Mouse (Mus musculus): ENCODE measurements at regions not wholly inside any gene's neighbourhood (a gene's known extent, or its start where the extent isn't known, plus 50 kb on each side); places are given as distances from the start of the nearest gene placed in this dataset.

GRCm38 (mm10) chr12:56275556-56276242 is 70.0 kb downstream of the Mbip start:
- in situ Hi-C loops (cut with MboI; ENCODE audit: low pct_unique_long_range_greater_than_20kb in 1 of 2, low sequenced_read_pairs in 2 of 2, unreplicated experiment in 1 of 2): no loop called here

- in situ Hi-C loops (cut with MboI; ENCODE audit: low pct_unique_long_range_greater_than_20kb in 1 of 2, low sequenced_read_pairs in 2 of 2, unreplicated experiment in 1 of 2): no loop called here
These were observed 80.6 kb downstream of the Mbip start for GRCm38 (mm10) chr12:56265049-56265448.

DNA sequence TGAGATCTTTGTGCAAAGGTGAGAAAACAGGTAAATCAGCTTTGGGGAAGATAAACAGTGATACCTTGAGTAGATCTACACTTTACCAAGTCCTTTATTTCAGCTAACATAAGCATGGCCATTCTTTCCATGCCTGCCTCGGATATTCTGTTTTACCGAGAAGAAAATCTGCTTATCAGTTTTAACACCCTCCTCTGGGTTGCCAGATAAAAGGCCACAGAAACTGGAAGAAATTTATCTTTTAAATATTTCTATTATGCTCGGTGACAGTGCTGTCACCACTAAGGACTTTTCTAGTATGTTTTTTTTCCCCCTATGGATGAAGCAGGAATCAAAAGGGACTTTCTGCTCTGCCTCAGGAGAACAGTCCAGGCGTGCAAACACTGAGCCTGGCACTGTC is 84.2 kb downstream of the Mbip start:
- in situ Hi-C loops (cut with MboI; ENCODE audit: low pct_unique_long_range_greater_than_20kb in 1 of 2, low sequenced_read_pairs in 2 of 2, unreplicated experiment in 1 of 2): no loop called here

DNA sequence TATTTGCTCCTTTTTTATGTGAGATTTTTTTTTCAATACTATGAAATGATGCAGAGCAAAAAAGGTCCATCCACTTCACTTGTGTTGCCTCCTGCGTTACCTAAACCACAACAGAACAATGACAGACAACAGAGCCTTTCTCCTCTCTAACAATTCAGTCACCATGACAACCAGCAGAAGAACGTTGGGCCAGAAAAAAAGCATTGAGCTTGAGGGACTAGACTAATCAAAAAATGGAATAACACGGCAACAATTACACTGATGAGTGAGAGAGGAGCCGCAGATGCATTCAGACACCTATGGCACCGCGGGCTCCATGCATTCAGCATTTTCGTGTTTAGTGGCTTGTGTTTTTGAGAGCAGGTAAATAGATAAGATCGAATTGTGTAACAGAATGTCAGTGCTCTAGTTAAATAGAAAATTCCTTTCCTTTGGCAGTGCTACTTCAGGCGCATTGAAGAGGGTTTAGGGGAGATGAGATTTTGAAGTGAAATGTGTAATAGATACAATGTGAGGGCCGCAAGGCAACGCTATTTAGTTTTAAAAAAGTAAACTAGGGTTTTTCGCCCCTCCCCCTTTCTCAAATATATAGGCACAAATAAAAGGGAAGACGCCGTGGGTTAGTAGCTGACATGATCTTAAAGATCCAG is 87.2 kb downstream of the Mbip start:
- in situ Hi-C loops (cut with MboI; ENCODE audit: low pct_unique_long_range_greater_than_20kb in 1 of 2, low sequenced_read_pairs in 2 of 2, unreplicated experiment in 1 of 2): no loop called here

DNA sequence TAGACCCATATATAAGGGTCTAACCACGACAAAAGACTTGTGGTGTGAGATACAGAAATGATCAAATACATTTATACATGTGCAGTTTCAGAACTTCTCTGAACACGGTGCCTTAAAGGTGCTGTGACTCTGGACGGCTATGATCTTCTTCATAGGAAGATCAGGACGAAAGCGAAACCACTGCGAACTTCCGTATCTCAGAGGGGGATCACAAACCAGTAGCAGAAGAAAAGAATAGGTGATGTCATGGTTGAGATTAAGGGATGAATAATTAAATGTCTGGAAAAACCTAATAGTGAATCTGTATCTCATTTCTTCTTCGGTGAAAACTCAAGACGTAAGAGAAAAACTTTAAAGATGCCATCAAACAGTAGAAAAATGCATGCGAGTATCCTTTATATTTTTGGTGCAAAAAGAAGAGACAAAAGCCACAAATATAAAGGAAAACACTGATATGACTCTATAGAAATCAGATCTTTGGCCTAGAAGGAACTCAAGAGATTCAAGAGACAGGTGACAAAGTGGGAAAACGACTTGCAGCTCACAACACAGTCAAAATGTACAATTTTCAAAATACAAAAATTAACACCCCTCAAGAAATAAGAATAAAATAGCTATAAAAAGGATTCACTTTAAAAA is 89.3 kb downstream of the Mbip start:
- in situ Hi-C loops (cut with MboI; ENCODE audit: low pct_unique_long_range_greater_than_20kb in 1 of 2, low sequenced_read_pairs in 2 of 2, unreplicated experiment in 1 of 2): no loop called here

- in situ Hi-C loops (cut with MboI; ENCODE audit: low pct_unique_long_range_greater_than_20kb in 1 of 2, low sequenced_read_pairs in 2 of 2, unreplicated experiment in 1 of 2): no loop called here
These were observed 92.9 kb downstream of the Mbip start for GRCm38 (mm10) chr12:56252612-56253444.

DNA sequence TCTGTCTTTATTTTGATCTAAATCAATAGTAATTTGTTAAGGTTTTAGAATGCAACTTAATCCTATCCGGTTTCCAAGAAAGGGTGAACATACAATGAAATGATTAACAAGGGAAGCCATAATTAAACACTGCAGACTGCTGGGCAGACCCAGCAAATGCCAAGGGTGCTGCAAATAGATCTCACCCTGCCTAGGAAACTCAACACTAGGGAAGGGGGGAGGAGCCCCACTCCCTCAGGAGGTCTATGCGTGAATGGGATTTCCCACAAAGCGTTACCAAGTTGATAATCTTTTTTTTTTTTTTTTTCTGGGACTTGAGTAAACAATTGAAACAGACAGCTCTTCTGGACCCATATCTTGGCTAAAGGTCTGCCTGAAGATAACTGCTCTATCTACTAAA is 95.4 kb downstream of the Mbip start:
- in situ Hi-C loops (cut with MboI; ENCODE audit: low pct_unique_long_range_greater_than_20kb in 1 of 2, low sequenced_read_pairs in 2 of 2, unreplicated experiment in 1 of 2): no loop called here

DNA sequence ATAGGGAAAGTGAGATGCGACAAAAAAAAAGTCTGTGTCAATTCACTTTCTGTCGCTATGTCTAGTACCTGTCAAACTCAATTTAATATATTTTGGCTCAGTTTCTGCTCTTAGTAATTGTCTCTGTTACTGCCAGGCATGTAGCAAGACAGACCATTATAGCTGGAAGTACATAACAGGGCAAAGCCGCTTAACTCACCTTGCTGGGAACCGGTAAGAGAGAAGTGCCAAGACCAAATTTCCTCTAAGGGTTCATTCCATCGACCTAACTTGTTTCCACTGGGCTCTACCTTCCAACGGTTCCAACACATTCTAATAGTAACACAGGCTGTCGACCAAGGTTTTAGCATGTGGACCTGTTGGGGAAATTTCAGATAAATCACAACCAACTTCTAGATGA is 99.3 kb downstream of the Mbip start:
- in situ Hi-C loops (cut with MboI; ENCODE audit: low pct_unique_long_range_greater_than_20kb in 1 of 2, low sequenced_read_pairs in 2 of 2, unreplicated experiment in 1 of 2): loop anchor here in 1 of 2 experiments (10.0 to 25.0 kb wide), 2 partner anchors 158 to 391 kb away; no protein-coding TSS in a partner anchor

GRCm38 (mm10) chr12:56242803-56243202 is 102.9 kb downstream of the Mbip start:
- in situ Hi-C loops (cut with MboI; ENCODE audit: low pct_unique_long_range_greater_than_20kb in 1 of 2, low sequenced_read_pairs in 2 of 2, unreplicated experiment in 1 of 2): loop anchor here in 1 of 2 experiments (10.0 to 25.0 kb wide), 2 partner anchors 162 to 394 kb away; no protein-coding TSS in a partner anchor

DNA sequence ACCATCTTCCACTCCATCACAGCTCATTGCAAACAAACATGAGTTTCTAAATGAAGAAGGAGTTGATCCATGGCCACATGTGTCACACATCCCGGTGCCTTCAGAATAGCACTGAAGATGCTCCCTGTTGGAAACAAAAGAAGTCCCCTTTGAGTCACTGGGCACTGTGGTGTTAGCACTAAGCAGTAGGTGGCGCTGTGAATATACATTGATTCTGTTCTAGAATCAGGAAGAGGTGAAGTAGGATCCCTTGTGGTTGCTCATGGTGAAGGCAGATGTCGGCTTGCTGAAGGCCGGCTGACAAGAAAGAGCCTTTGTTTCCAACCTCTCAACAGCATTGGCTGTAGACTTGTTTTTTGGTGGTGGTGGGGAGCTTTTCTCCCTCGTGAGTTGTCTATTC is 104.0 kb downstream of the Mbip start:
- in situ Hi-C loops (cut with MboI; ENCODE audit: low pct_unique_long_range_greater_than_20kb in 1 of 2, low sequenced_read_pairs in 2 of 2, unreplicated experiment in 1 of 2): loop anchor here in 1 of 2 experiments (10.0 to 25.0 kb wide), 2 partner anchors 163 to 396 kb away; no protein-coding TSS in a partner anchor

DNA sequence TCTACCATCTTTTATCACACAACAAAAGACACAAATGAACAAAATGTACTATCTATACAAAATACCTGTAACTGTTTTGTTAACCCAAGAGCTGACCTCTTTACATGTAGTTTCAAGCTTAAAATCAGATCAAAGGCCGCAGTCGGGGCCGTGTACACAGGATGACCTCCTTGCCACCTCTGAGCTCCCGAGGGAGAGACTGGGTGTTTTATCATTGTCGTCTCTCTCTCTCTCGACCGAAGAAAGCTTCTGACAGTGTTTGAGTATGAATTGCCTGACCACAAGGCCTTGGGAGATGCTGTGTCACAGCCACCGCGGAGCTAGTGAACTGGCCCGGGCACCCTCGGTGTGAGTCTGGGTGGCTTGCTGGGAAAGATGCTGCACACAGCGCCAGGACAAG is 105.5 kb downstream of the Mbip start:
- in situ Hi-C loops (cut with MboI; ENCODE audit: low pct_unique_long_range_greater_than_20kb in 1 of 2, low sequenced_read_pairs in 2 of 2, unreplicated experiment in 1 of 2): loop anchor here in 1 of 2 experiments (10.0 to 25.0 kb wide), 2 partner anchors 165 to 397 kb away; no protein-coding TSS in a partner anchor

DNA sequence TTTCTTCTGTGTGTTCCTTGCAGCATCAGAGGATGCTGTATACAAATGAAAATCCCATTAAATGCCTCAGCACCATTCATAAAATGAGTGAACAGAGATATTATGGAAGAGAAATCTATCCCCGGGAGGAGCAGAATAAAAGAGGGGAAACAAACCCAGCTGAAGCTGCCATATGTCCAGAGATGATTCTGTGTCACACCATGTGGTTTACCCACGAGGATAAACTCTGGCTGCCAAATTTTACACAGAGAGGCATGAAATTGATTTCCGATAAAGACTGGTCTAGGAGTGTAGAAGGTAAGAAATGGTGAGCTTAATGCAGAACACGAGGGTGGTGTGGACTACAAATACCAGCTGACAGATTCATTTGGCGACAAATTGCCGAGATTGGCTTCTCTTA is 111.1 kb downstream of the Mbip start:
- in situ Hi-C loops (cut with MboI; ENCODE audit: low pct_unique_long_range_greater_than_20kb in 1 of 2, low sequenced_read_pairs in 2 of 2, unreplicated experiment in 1 of 2): loop anchor here in 1 of 2 experiments (25.0 kb wide), 1 partner anchor 403 kb away; no protein-coding TSS in a partner anchor

DNA sequence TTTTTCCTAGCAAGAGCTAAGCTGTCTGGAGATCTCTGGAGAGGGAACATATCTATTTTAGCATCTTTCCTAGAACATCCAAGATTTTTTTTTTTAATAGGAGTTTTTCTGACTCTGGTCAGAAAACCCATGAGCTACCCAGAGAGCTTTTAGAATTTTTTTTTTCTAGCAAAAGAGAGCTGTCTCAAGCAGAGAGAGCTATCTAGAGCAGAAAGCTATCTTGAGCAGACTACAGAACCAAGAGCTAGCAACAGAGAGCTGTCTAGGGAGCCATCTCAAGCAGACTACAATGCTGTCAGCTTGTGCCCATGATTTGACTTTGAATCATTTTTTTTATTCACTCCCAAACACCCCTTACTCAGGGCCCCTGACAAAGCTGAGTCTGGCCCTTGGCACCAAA is 112.5 kb downstream of the Mbip start:
- in situ Hi-C loops (cut with MboI; ENCODE audit: low pct_unique_long_range_greater_than_20kb in 1 of 2, low sequenced_read_pairs in 2 of 2, unreplicated experiment in 1 of 2): loop anchor here in 1 of 2 experiments (25.0 kb wide), 1 partner anchor 404 kb away; no protein-coding TSS in a partner anchor

DNA sequence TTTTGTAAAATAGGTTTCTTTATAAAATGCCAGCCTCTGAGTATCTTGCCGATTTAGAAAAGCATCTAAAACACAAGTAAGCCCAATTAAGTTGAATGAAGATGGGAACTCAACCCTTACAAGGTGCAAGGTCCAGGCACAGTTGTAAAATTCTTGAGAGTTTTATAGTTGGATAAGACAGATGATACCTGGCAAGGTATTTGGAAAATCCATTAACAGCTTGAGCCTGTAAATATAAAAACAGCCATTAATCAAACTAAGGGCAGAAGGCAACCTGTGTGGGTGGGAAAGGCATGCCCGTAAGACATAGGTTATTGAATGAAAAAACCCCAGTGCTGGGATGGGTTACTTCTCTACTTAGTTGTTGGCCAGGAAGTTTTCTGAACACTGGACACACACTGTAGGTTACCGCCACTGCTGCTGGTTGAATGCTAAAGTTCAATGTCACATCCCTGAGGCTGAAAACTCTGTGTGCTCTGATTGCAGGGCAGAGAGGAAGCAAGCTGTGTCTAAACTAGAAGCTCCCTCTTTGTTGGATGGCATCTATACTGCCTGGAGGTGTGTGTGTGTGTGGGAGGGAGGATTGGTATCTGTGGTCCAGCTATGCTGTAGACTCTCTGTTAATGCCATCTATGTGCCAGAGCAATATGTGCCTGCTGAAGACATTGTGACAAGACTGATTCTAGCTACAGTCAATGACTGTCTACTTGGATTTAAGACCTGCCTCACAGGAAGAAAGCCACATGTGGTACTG is 121.4 kb downstream of the Mbip start:
- in situ Hi-C loops (cut with MboI; ENCODE audit: low pct_unique_long_range_greater_than_20kb in 1 of 2, low sequenced_read_pairs in 2 of 2, unreplicated experiment in 1 of 2): no loop called here

DNA sequence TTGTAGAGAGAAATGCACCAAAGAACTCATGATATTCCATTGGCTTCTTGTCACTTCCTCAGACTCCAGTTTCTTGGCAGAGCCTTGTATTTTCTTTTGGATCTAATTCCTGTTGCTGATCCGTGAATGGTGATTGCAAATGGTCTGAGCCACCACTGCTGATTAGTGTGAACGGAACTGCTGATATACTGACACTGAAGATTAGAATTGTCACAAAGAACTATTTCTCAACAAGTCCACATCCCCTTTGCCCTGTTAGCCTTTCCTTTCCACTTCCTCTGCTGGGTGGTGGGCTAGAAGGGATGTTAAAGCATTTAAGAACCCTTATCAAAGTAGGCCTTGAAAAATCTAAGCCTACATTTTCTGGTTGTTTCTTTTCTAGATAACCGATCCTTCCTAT is 152.2 kb downstream of the Mbip start:
- in situ Hi-C loops (cut with MboI; ENCODE audit: low pct_unique_long_range_greater_than_20kb in 1 of 2, low sequenced_read_pairs in 2 of 2, unreplicated experiment in 1 of 2): no loop called here

DNA sequence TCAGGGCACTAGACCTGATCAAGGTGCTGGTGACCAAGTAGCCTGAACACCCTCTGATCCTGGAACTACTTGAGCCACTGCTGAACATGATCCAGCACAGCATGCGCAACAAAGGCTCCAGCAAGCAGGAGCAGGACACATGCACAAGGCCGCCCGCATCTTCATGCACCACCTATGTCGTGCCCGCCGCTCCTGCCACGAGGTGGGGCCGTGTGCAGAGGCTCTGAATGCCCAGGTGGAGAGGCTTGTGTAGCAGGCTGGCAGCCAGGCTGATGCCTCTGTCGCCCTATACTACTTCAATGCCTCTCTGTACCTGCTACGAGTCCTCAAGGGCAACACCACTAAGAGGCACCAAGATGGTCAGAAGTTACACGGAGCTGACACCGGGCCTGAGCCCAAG is 156.1 kb downstream of the Mbip start:
- in situ Hi-C loops (cut with MboI; ENCODE audit: low pct_unique_long_range_greater_than_20kb in 1 of 2, low sequenced_read_pairs in 2 of 2, unreplicated experiment in 1 of 2): no loop called here

GRCm38 (mm10) chr12:56160736-56161135 is 185.0 kb downstream of the Mbip start:
- in situ Hi-C loops (cut with MboI; ENCODE audit: low pct_unique_long_range_greater_than_20kb in 1 of 2, low sequenced_read_pairs in 2 of 2, unreplicated experiment in 1 of 2): no loop called here

DNA sequence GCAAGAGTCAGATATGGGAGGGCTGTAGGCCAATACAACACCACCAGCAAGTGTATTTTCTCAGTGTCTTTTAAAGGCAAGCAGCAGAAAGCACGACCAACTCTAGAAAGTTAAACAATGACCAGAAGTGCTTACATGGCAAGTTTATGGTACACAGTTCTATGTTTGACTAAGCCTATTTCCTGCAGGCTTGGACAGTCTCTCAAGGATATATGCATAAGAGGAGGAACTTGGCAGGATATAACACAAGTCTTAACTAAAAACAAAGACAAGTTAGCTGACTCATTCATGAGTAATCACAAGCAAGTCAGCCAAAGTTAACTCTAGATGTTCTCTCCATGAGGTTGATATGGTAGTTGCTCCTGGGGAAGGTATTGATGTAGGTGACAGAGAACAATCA is 201.3 kb downstream of the Mbip start:
- in situ Hi-C loops (cut with MboI; ENCODE audit: low pct_unique_long_range_greater_than_20kb in 1 of 2, low sequenced_read_pairs in 2 of 2, unreplicated experiment in 1 of 2): no loop called here

Data from mouse embryonic stem cell (cell line).